Mouse (Mus musculus) ZHBTc4 (cell line): Measurements from ENCODE around the gene Epha1.

ENCODE experiments used
- DNase-seq: peaks from one replicate; pipeline ENCODE4 v3.0.0-alpha.2; 2011; ENCODE audit warnings: low read depth, low spot score

The Epha1 gene

GRCm38 (mm10) chr6:42373669-42374430, 782 bp upstream of the Epha1 start:
- no peak for DNase-seq

DNA sequence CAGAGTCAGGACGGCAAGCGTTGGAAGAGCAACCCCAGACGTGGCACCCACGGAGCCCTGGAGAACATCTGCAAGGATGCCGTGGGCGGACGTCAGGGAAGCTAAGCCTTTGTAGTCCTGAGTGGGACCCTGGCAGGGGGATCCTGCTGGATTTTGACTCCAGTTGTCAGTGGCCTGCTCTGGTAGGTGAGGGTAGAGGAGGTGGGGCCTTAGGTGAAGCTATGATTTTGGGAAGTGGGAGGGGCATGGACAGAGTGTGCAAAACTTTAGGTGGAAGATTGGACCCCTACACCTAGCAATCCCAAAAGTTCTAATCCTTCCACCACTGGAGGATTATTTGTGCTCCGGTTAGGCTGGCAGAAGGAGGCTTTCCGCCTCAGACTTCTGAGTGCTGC, 650 bp downstream of the Epha1 start:
- DNase-seq = no peak

DNA sequence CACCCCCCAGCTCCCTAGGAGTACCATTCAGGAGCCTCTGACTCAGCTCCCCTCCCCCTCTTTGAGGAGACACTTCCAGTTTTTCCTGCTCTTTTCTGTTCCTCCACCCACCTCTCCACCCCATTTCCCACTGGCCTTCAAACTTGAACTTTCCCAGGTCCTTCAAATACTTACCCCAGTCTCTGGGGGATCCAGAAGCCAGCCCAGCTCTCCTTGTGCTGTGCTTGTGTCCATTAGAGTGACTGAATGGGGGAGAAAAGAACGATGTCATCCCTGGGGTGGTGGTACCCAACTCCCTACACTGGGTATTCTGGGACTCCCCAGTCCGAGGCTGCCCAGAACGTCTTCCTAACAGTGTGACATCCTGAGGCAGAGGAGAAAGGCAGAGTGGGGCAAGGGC, 1.1 kb downstream of the Epha1 start:
- DNase-seq = no peak

- no peak for DNase-seq
Observed at GRCm38 (mm10) chr6:42370630-42371363, 2.3 kb downstream of the Epha1 start.

- no peak for DNase-seq
Observed at GRCm38 (mm10) chr6:42369870-42370269, 3.2 kb downstream of the Epha1 start.

DNA sequence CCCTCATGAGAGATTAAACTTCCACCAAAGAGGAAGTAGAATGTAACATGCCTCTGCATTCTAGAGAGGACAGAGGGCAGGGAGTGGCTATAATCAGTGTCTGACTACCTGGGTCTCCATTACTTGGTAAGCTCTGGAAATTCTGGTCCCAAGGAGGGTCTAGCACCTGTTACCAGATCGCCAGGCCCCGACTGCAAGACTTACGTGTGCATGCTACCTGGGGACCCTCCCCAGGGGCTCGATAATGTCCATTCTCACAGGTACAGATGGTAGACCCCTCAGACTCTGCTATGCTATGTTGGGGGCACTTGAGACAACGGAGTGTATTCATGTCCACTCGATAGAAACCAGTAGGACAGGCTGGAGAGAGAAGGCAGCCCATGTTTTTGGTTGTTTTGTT, 7.9 kb downstream of the Epha1 start:
- DNase-seq = no peak

DNA sequence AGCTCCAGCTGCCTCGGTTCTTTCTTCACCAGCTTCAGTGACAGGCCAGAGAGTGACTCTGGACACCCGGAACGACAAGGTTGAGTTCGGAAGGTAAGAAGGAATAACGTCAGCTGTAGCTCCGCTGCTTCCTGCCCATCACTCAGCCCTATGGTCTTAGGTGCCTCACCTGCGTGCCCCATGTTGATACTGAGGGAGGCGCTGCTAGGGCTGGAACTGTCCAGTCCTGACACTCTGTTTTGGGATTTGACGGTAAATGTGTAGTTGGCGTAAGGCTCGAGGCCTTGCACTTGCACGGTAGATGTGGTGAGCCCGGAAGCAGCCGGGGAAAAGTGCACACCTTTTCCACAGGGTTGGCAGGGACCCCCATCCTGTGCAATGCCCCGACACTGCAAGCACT, 8.5 kb downstream of the Epha1 start:
- no peak for DNase-seq

GRCm38 (mm10) chr6:42364066-42364465, 9.0 kb downstream of the Epha1 start:
- DNase-seq = no peak

DNA sequence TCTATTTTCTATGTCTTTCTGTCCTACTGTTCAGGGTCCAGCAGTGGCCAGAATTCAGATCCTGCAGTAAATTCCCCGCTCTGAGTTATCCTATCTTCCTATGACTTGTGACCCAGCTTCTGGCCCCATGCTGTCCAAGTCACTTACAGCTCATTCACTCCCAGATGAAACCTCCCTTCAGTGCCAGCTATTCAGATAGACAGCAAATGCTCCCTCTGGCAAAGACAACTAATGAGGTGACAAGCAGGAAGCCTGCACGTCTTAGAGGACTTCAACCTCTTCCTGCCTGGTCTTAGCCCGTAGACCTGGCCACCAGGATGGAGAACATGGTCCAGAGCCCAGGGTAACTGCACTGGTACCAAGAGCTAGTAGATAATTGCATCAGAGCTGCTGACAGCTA, 10.1 kb downstream of the Epha1 start:
- no peak for DNase-seq

- no peak for DNase-seq
Observed at GRCm38 (mm10) chr6:42362497-42362896, 10.6 kb downstream of the Epha1 start.

DNA sequence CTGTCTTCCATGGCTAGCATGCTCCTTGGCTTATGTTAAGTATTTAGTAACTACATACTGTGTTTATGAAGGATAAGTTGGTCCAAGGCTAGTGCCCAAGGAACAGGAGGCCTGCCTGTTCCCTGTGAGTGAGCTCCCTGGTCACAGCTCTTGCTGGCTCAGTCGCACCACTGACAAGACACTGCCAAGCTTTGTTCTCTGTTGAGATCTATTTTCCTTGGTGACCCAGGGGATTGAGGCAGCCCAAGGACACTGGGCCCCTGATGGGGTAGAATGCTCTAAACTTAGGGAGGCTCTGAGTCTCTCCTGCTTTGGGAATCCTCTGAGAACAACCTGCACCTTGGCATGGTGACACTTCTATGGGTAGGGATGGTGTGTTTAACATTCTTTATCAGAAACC, 11.0 kb downstream of the Epha1 start:
- DNase-seq = no peak

- no peak for DNase-seq
Observed at GRCm38 (mm10) chr6:42361041-42361895, 11.8 kb downstream of the Epha1 start.

DNA sequence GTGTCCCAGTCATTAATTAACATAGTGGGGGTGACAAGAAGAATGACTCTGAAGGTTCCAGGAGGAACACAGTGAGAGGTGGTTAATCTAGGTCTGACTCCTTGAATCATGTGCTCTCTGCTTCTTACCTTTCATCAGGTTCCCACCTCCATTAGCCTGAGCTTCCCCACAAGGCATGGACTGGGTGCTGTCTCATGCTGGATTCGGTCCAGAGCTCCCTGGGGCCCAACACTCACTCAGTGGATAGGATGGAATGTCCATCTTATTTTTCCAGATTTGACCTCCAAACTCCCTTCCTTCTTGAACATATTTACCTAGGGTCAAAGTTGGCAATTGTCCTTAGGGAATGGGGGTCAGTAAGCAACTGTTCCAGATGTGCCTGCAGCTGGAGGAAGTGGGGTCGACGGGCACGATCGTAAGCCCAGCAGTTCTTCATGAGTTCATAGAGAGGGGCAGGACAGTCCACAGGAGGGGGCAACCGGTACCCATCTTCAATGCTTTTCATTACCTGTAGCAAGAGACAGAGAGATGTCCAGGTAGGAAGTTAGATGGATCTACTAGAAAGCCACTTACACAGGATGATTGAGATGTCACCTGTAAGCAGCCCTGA, 12.7 kb downstream of the Epha1 start:
- DNase-seq = no peak

DNA sequence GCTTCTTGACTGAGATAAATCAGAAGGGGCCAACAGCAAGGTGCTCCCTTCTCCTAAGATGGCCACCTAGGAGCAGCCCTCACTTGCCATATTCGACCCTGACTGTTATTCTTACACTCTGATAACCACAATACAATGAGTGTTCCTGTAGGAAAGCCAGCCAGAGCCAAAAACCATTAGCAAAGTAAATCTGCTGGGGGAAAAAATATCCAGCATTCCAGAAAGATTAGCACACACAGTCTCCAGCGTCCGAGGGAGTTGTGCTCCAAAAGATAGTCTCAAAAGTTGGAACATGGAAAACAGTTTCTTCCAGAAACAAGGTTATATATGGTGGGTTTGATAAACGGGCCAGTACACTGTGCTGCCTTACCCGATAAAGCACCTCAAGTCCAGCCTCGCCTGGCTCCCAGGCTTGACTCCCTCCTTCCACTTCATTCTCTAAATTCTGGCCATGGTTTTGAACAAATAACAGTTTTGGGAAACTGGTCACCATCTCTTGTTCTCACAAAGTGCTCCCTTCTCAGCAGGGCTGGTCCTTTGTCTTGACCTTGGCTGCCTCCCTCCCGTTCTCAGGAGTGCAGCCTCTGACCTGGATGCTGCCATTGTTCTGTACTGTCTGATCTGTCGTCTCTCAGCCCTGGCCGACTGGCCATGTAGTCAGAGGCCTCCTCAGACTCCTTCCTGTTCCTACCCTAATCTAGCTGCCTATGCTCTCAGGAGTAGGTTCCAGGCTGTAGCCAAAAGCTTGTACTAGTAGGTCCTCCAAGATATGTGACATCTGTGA, 13.5 kb downstream of the Epha1 start:
- no peak for DNase-seq

- DNase-seq = no peak
Observed at GRCm38 (mm10) chr6:42358901-42359300, 14.2 kb downstream of the Epha1 start.

- no peak for DNase-seq
Observed at GRCm38 (mm10) chr6:42357901-42358300, 15.2 kb downstream of the Epha1 start.

- no peak for DNase-seq
Observed at GRCm38 (mm10) chr6:42356913-42357312, 16.2 kb downstream of the Epha1 start.

DNA sequence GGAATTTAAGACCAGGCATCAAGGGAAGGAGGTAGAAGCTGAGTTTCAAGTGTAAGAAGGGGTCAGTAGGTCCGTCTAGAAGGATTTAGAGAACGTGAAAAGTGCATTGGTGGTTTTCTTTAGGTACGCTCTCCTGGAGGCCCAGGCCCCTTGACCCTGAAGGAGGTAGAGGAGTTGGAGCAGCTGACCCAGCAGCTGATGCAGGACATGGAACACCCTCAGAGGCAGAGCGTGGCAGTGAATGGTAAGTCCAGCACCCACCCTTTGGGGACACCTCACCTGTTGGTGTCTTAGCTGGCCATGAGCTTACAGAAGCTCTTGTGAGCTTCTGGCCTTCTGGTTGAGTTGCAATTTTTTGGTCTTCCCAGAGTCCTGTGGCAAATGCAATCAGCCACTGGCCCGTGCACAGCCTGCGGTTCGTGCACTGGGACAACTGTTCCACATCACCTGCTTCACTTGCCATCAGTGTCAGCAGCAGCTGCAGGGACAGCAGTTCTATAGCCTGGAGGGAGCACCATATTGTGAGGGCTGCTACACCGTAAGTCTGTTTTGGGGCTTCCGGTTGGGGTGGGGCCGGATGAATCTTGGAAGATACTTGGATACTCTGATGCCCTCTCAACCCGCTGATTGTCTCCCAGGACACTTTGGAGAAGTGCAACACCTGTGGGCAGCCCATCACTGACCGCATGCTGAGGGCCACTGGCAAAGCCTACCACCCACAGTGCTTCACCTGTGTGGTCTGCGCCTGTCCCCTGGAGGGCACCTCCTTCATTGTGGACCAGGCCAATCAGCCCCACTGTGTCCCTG, 17.1 kb downstream of the Epha1 start:
- DNase-seq = no peak

DNA sequence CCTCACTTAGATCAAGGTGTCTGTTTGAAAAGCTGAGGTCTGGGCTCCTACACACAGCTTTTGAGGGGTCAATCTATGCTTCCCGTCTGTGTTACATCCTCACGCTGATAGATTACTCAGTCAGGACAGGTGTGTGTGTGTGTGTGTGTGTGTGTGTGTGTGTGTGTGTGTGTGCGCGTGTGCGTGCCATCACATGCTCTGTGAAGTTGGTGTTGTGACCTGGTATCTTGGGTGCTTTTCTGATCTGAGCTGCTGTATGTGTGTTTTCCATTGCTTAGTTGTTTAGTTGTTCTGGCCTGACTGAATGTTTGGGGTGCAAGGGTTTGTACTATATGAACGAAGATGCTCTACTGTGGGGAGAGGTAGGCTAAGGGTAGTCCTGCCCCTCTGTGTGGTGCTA, 17.7 kb downstream of the Epha1 start:
- DNase-seq = no peak
